12 mouse cellular contexts compared by ENCODE assay signal in genomic region chr16:38729139-38729538, GRCm38 (mm10). TPM values are rescaled to one million over a fixed set of nuclear protein-coding genes. Genes with fewer than 3 reads are reported as not detected.
DNase-seq lines count a peak whose midpoint lies in the region; ATAC-seq and TF ChIP-seq lines count a peak whose summit lies in the region.
"Had no signal": no experiment of that assay in that cellular context is flagged by ENCODE, and none has a peak within 500 bp of the region (broad histone marks: within the 10 kb centered on the region; RNA-seq: fewer than 3 reads in every experiment).

No protein-coding gene starts in this region.

- TF ChIP-seq CTCF in lung, adult 2 months (IDR thresholded peaks at IDR 0.05; ENCODE audit: insufficient read depth, low read length) = no peak

- H3K27me3 ChIP-seq in heart, embryonic 13.5 days (replicated peaks) = no peaks in the 10 kb centered on the region
- no peaks in the 10 kb centered on the region for H3K27me3 ChIP-seq in heart, embryonic 16.5 days (ENCODE audit: control insufficient read depth, insufficient read depth, low read length)
- H3K27me3 ChIP-seq in limb, embryonic 15.5 days = no peaks in the 10 kb centered on the region
- H3K27me3 ChIP-seq: embryonic facial prominence, embryonic 12.5 days had no signal

- peak overlapping the region; percentile 48 for H3K27ac ChIP-seq in heart, embryonic 13.5 days (replicated peaks)
- H3K27ac ChIP-seq in heart, embryonic 16.5 days (ENCODE audit: low read length) = 0 out of 2 replicates have a peak overlapping the region, but pooled peaks have one; percentile 32
- H3K27ac ChIP-seq in limb, embryonic 15.5 days = peak overlapping the region; percentile 33; the same call in 1 of the 2 replicates
- H3K27ac ChIP-seq: embryonic facial prominence, embryonic 12.5 days; macrophage had no signal

- WGBS in heart, embryonic 13.5 days = 54% methylated on average over 6 of the region's 6 CpGs
- 54% methylated on average over 6 of the region's 6 CpGs for WGBS in lung, adult 2 months
- WGBS in heart, embryonic 16.5 days = 65% methylated on average over 6 of the region's 6 CpGs
- WGBS in limb, embryonic 15.5 days = 73% methylated on average over 6 of the region's 6 CpGs

- peaks cover 18% of the 10 kb centered on the region for H3K4me1 ChIP-seq in heart, embryonic 13.5 days
- peaks cover 15% of the 10 kb centered on the region for H3K4me1 ChIP-seq in lung, adult 2 months (ENCODE audit: control insufficient read depth, insufficient read depth, low read length)
- peaks cover 2% of the 10 kb centered on the region; the same call in 1 of the 2 replicates for H3K4me1 ChIP-seq in heart, embryonic 16.5 days (ENCODE audit: control insufficient read depth, insufficient read depth, low read length)
- H3K4me1 ChIP-seq in limb, embryonic 15.5 days = peaks cover 18% of the 10 kb centered on the region

- H3K4me2 ChIP-seq in heart, embryonic 13.5 days = peak overlapping the region; percentile 58; the same call in 1 of the 2 replicates
- no peak overlapping the region for H3K4me2 ChIP-seq in heart, embryonic 16.5 days (ENCODE audit: low read depth, low read length)
- no peak overlapping the region for H3K4me2 ChIP-seq in limb, embryonic 15.5 days
- H3K4me2 ChIP-seq: embryonic facial prominence, embryonic 12.5 days had no signal

- TF ChIP-seq POLR2A in lung, adult 2 months (IDR thresholded peaks at IDR 0.05; ENCODE audit: borderline replicate concordance, extremely low read depth, low read depth, low read length) = no peak

- DNase-seq in heart, adult 8-10 months (ENCODE audit: low spot score) = no peak
- peak; percentile 9 for DNase-seq in lung, adult 2 months
- no peak for DNase-seq in lung, postnatal 25 days (ENCODE audit: low spot score)
- no peak for DNase-seq in ovary, adult 18-20 months (ENCODE audit: low spot score)
- DNase-seq: cerebellum, postnatal 25 days; gastrocnemius, postnatal 14 days had no signal

- H3K9ac ChIP-seq in heart, embryonic 13.5 days = no peak overlapping the region
- no peak overlapping the region for H3K9ac ChIP-seq in heart, embryonic 16.5 days (ENCODE audit: low read length)
- no peak overlapping the region for H3K9ac ChIP-seq in limb, embryonic 15.5 days
- H3K9ac ChIP-seq: embryonic facial prominence, embryonic 12.5 days had no signal

- H3K36me3 ChIP-seq in heart, embryonic 13.5 days = no peaks in the 10 kb centered on the region
- no peaks in the 10 kb centered on the region for H3K36me3 ChIP-seq in heart, embryonic 16.5 days (ENCODE audit: control insufficient read depth, insufficient read depth)
- H3K36me3 ChIP-seq in limb, embryonic 15.5 days = no peaks in the 10 kb centered on the region
- H3K36me3 ChIP-seq: embryonic facial prominence, embryonic 12.5 days had no signal

- no peak overlapping the region for H3K4me3 ChIP-seq in heart, embryonic 13.5 days
- no peak overlapping the region for H3K4me3 ChIP-seq in lung, adult 2 months (replicated peaks; ENCODE audit: extremely low read depth, low read depth, low read length)
- H3K4me3 ChIP-seq in heart, embryonic 16.5 days (ENCODE audit: low read length) = no peak overlapping the region
- no peak overlapping the region for H3K4me3 ChIP-seq in limb, embryonic 15.5 days
- H3K4me3 ChIP-seq: embryonic facial prominence, embryonic 12.5 days had no signal

- no peaks in the 10 kb centered on the region for H3K9me3 ChIP-seq in heart, embryonic 13.5 days
- H3K9me3 ChIP-seq in heart, embryonic 16.5 days (replicated peaks; ENCODE audit: control insufficient read depth, low read length) = no peaks in the 10 kb centered on the region
- no peaks in the 10 kb centered on the region for H3K9me3 ChIP-seq in limb, embryonic 15.5 days
- H3K9me3 ChIP-seq: embryonic facial prominence, embryonic 12.5 days had no signal

- ATAC-seq in heart, embryonic 13.5 days (ENCODE audit: extremely low read depth, insufficient number of reproducible peaks, low FRiP score, low TSS enrichment) = no peak
- ATAC-seq in heart, embryonic 16.5 days (replicated peaks; ENCODE audit: extremely low read depth, insufficient read depth, low FRiP score) = no peak
- no peak for ATAC-seq in limb, embryonic 15.5 days (ENCODE audit: insufficient number of reproducible peaks, low FRiP score, low TSS enrichment, low read depth)

RNA-seq across cellular contexts. Expression of gene B4galt4, which starts 12.9 kb away (rescaled TPM):
- 26.9 and 27.3 TPM in 2 replicates for polyA plus RNA-seq in heart, embryonic 13.5 days (2015; fragmentation: Nextera tagmentation; extraction: Ambion mirVana)
- 10 to 100 TPM in 2 of 4 experiments, 1 to 10 TPM in 2; 7.2 to 11.7 (median 9.6) TPM for total RNA-seq in heart, adult 8-10 months (2022)
- polyA plus RNA-seq in lung, adult 2 months (2012; rRNA removed) = 18.0 and 21.4 TPM in 2 replicates
- 22.5 and 22.8 TPM in 2 replicates for polyA plus RNA-seq in heart, embryonic 16.5 days (2015; fragmentation: Nextera tagmentation; extraction: Ambion mirVana)
- 26.4 and 26.5 TPM in 2 replicates for polyA plus RNA-seq in limb, embryonic 15.5 days (2015; fragmentation: Nextera tagmentation; extraction: Ambion mirVana)
- total RNA-seq: CH12.LX had no signal

RNA-seq across cellular contexts. Expression of gene Arhgap31, which starts 16.1 kb away (rescaled TPM):
- 26.2 and 27.9 TPM in 2 replicates for polyA plus RNA-seq in heart, embryonic 13.5 days (2015; fragmentation: Nextera tagmentation; extraction: Ambion mirVana)
- total RNA-seq in heart, adult 8-10 months (2022) = 10 to 100 TPM; 32.9 to 44.3 (median 39.1) TPM
- polyA plus RNA-seq in lung, adult 2 months (2012; rRNA removed) = 43.9 and 46.8 TPM in 2 replicates
- 38.0 and 42.0 TPM in 2 replicates for polyA plus RNA-seq in heart, embryonic 16.5 days (2015; fragmentation: Nextera tagmentation; extraction: Ambion mirVana)
- polyA plus RNA-seq in limb, embryonic 15.5 days (2015; fragmentation: Nextera tagmentation; extraction: Ambion mirVana) = 14.5 and 16.2 TPM in 2 replicates
